Mouse (Mus musculus): ENCODE results near the gene Axl. TPM values are rescaled to one million over a fixed set of nuclear protein-coding genes. Genes with fewer than 3 reads are reported as not detected.

Gene Axl
- total and polyA plus RNA-seq, 3 experiments, result 0.19 to 0.98 (median 0.96) TPM

DNA sequence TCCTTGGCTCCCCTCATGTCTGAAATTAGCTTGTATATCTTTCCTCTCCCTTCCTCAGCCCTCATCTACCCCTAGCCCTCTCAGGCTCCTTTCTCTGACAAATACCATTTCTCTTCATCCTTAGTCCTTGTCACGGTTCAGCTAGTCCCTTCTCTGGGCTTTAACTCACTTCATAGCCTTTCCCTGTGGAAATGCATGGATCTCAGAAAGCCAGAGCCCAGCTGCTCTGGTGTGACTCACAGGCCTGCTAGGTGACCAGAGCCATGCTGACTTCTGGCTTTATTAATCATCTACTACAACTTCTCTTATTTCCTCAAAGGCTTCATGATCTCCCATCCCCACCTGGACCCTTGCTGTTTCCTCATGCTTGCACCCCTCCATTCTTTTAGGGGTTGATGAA lies 23.7 kb upstream of the Axl start:
- H3K79me2 ChIP-seq (replicated peaks; ENCODE audit: control insufficient read depth, extremely low read depth, insufficient read depth, poor library complexity, severe bottlenecking), result no peaks in the 10 kb centered on the region
- H3K9me3 ChIP-seq (replicated peaks; ENCODE audit: low read length), result no peaks in the 10 kb centered on the region
- no peaks in the 10 kb centered on the region for H3K36me3 ChIP-seq (replicated peaks in 1 of 2; ENCODE audit: control insufficient read depth in 1 of 2, insufficient read depth in 1 of 2, low read length in 1 of 2)
- dilution Hi-C loops (cut with MboI; ENCODE audit: extremely low pct_ligation_motif_present, extremely low pct_unique_long_range_greater_than_20kb, low sequenced_read_pairs) (no loop called here), in situ Hi-C loops (cut with MboI; ENCODE audit: low pct_ligation_motif_present, low pct_unique_long_range_greater_than_20kb, low sequenced_read_pairs) (no loop called here)
- no peak overlapping the region for H3K9ac ChIP-seq (ENCODE audit: insufficient read depth, low read depth)
- H3K27me3 ChIP-seq (replicated peaks), result peaks cover 52% of the 10 kb centered on the region
- H3K27ac ChIP-seq (ENCODE audit: insufficient read depth, low read depth), result no peak overlapping the region
- no peak overlapping the region for H3K4me2 ChIP-seq (ENCODE audit: insufficient read depth, low read depth, poor library complexity, severe bottlenecking)
- no peak for DNase-seq (ENCODE audit: extremely low read depth)
- no peak for TF ChIP-seq MAX (IDR thresholded peaks at IDR 0.05; ENCODE audit: low read length)
- no peak for TF ChIP-seq BHLHE40 (IDR thresholded peaks at IDR 0.05; ENCODE audit: low read depth, low read length)
- no peak for TF ChIP-seq JUND (conservative IDR thresholded peaks at IDR 0.05; ENCODE audit: low read depth, low read length)
- no peak for TF ChIP-seq EP300 (IDR thresholded peaks at IDR 0.05; ENCODE audit: low read length)
- TF ChIP-seq NELFE (IDR thresholded peaks at IDR 0.05; ENCODE audit: low read depth, low read length), result no peak
- no peak for TF ChIP-seq RCOR1 (conservative IDR thresholded peaks at IDR 0.05; ENCODE audit: low read depth, low read length)
- TF ChIP-seq HCFC1 (IDR thresholded peaks at IDR 0.05; ENCODE audit: low read depth, low read length), result no peak
- TF ChIP-seq MXI1 (IDR thresholded peaks at IDR 0.05; ENCODE audit: low read depth, low read length), result no peak
- no peak for TF ChIP-seq CTCF (conservative IDR thresholded peaks at IDR 0.05 in 1 of 2, IDR thresholded peaks at IDR 0.05 in 1 of 2; ENCODE audit: low read depth in 2 of 2, low read length in 2 of 2)
- TF ChIP-seq ZC3H11A (IDR thresholded peaks at IDR 0.05; ENCODE audit: low read depth, low read length), result no peak
- TF ChIP-seq MEF2A (IDR thresholded peaks at IDR 0.05; ENCODE audit: borderline replicate concordance, low read depth, low read length), result no peak
- no peak for TF ChIP-seq GABPA (IDR thresholded peaks at IDR 0.05; ENCODE audit: insufficient replicate concordance, low read depth, low read length)
- TF ChIP-seq UBTF (IDR thresholded peaks at IDR 0.05; ENCODE audit: low read depth, low read length), result no peak
- H3K4me1 ChIP-seq (ENCODE audit: control insufficient read depth in 1 of 2, insufficient read depth in 2 of 2), result peaks cover 0 to 3% of the 10 kb centered on the region in 2 experiments; a peak in 1 of 4 replicates
- H3K4me3 ChIP-seq (replicated peaks in 1 of 3; ENCODE audit: low read depth in 2 of 3, low read length in 2 of 3, poor library complexity in 1 of 3), result no peak overlapping the region

DNA sequence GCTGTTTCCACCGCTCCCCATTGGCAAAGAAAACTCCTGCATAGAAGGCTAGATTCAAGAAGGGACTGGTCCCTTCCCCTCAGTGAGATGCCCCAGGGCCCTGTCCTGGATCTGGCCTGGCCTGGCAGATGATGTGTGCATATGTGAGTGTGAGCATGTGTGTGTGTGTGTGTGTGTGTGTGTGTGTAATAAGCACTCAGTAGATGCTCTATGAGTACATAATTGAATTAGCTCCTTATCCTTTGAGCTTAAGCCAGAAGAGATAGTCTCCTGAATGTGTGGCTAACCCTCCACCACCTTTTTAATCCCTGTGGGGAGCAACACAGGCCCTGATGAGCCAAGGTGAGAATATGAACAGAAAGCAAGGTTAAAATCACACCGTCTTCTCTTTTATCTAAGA lies 23.2 kb upstream of the Axl start:
- H3K27ac ChIP-seq (ENCODE audit: insufficient read depth, low read depth), result no peak overlapping the region
- dilution Hi-C loops (cut with MboI; ENCODE audit: extremely low pct_ligation_motif_present, extremely low pct_unique_long_range_greater_than_20kb, low sequenced_read_pairs), result no loop called here

More for the DNA sequence above, 23.2 kb upstream of the Axl start:
- in situ Hi-C loops (cut with MboI; ENCODE audit: low pct_ligation_motif_present, low pct_unique_long_range_greater_than_20kb, low sequenced_read_pairs), result no loop called here
- Histone ChIP-seq H3K4me2 (ENCODE audit: insufficient read depth, low read depth, poor library complexity, severe bottlenecking) (no peak overlapping the region), H3K27me3 (replicated peaks) (peaks cover 50% of the 10 kb centered on the region), H3K4me3 (replicated peaks in 1 of 3; ENCODE audit: low read depth in 2 of 3, low read length in 2 of 3, poor library complexity in 1 of 3) (no peak overlapping the region), H3K36me3 (replicated peaks in 1 of 2; ENCODE audit: control insufficient read depth in 1 of 2, insufficient read depth in 1 of 2, low read length in 1 of 2) (no peaks in the 10 kb centered on the region), H3K9ac (ENCODE audit: insufficient read depth, low read depth) (no peak overlapping the region), H3K9me3 (replicated peaks; ENCODE audit: low read length) (no peaks in the 10 kb centered on the region), H3K4me1 (ENCODE audit: control insufficient read depth in 1 of 2, insufficient read depth in 2 of 2) (peaks cover 0 to 3% of the 10 kb centered on the region in 2 experiments; a peak in 1 of 4 replicates), H3K79me2 (replicated peaks; ENCODE audit: control insufficient read depth, extremely low read depth, insufficient read depth, poor library complexity, severe bottlenecking) (no peaks in the 10 kb centered on the region)
- TF ChIP-seq UBTF (IDR thresholded peaks at IDR 0.05; ENCODE audit: low read depth, low read length) (no peak), SIN3A (IDR thresholded peaks at IDR 0.05; ENCODE audit: low read length) (no peak), MXI1 (IDR thresholded peaks at IDR 0.05; ENCODE audit: low read depth, low read length) (no peak), KAT2A (IDR thresholded peaks at IDR 0.05; ENCODE audit: insufficient replicate concordance, low read length) (no peak), GABPA (IDR thresholded peaks at IDR 0.05; ENCODE audit: insufficient replicate concordance, low read depth, low read length) (no peak), MAX (IDR thresholded peaks at IDR 0.05; ENCODE audit: low read length) (no peak), IRF4 (IDR thresholded peaks at IDR 0.05; ENCODE audit: low read depth, low read length) (no peak)
- no peak for DNase-seq (ENCODE audit: extremely low read depth)

Data from CH12.LX (cell line).